Mouse (Mus musculus) erythroblast, embryonic 14.5 days (primary cell): ENCODE data around the gene Atp11b.

Source experiments
- GATA1 ChIP-seq: IDR thresholded peaks from 2 replicates; pipeline ENCODE4 v1.6.1; 2012; ENCODE audit warnings: low read length, inconsistent platforms, mixed read lengths
- TAL1 ChIP-seq: IDR thresholded peaks from 3 replicates; pipeline ENCODE4 v1.6.1; 2012; ENCODE audit warnings: low read length, inconsistent platforms, mixed read lengths

DNA sequence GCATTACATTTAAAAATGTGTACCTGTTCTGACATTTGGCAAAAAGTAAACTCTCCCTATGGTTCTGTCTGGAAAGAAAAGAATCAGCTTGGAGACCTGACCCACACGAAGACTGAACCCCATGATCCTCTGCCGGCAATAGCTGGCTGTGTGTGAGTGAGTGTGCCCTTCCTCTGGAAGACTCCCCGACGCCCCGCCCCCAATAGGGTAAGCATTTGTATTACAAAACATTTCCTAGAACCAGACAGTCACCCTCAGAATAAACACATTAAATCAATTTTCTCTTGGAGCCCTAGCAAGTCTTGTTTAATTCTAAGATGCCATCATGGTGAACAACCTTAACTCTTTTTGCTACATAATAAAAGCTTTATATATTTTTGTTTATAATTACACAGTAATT, 139.2 kb downstream of the Atp11b start:
- TF ChIP-seq GATA1 (no peak), TAL1 (no peak)
